Mouse (Mus musculus) lung, postnatal 25 days (tissue): ENCODE measurements around the gene N4bp2l1.

Experiments
- DNase-seq: peaks from one replicate; pipeline ENCODE4 v3.0.0; 2022; ENCODE audit warnings: low spot score

N4bp2l1 gene

DNA sequence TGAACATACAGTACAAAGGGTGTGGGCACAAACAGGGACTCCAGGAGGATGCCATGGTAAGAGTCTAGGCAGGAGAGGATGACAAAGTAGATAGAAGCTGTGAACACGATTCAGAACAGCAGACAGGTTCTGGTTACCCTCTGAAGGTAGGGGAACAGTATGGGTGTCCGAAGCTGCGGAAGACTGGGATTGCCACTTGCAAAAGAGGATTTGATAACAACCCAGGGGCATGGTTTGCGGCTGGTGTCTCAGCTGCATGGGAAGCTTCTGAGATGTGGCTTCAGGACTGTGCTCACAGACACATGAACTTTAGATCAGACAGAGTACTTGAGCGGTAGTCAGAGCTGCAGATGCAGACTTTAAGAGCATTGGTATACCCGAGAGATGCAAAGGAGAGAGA, 32.6 kb downstream of the N4bp2l1 start:
- DNase-seq, result no peak

GRCm38 (mm10) chr5:150561783-150562182, 35.2 kb downstream of the N4bp2l1 start:
- no peak for DNase-seq

- DNase-seq, result no peak
Measured at GRCm38 (mm10) chr5:150561376-150561775, 35.6 kb downstream of the N4bp2l1 start.

GRCm38 (mm10) chr5:150560851-150561250, 36.1 kb downstream of the N4bp2l1 start:
- DNase-seq, result no peak

DNA sequence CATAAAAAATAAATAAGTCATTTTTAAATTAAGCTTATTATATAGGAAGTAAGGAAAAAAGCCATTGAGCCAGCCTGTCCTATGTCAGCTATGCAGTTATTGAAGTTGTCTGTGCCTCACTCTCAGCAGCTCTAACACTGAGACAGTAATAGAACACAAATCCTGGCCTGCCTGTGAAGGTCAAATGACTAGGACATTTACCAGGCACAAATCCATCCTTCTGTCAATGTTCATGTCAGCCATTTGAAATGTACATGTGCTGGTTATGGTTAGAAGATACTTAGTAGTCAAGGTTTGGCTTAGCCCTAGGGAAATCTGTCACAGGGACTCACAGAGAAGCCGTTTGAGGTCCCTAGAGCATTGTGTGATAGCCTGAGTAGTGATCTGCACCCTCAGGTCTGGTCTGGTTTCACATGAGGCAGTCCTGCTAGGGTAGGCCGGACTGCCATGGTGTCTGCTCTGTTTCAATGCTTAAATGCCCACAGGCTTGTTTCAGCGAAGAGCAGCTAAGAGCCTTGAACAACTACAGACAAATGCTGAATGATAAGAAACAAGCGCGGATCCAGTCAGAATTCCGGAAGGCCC, 37.4 kb downstream of the N4bp2l1 start:
- DNase-seq, result no peak

DNA sequence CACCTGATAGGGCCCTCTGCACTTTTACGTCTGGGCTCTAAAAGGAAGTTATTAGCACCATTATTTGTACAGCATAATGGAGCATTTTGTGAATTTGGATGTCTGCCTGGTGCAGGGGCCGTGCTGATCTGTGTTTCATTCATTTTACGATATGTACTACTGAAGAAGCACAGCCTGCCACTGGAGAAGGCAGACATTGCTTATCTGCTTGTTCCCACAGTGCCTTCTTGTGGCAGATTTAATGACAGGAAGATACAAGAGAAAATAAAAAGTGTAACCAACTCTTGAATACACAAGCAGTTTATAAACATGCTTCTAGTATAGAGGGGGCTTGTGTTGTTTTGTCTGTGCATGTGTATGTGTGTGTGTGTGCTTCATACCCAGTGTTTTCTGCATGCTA, 45.4 kb downstream of the N4bp2l1 start:
- no peak for DNase-seq

DNA sequence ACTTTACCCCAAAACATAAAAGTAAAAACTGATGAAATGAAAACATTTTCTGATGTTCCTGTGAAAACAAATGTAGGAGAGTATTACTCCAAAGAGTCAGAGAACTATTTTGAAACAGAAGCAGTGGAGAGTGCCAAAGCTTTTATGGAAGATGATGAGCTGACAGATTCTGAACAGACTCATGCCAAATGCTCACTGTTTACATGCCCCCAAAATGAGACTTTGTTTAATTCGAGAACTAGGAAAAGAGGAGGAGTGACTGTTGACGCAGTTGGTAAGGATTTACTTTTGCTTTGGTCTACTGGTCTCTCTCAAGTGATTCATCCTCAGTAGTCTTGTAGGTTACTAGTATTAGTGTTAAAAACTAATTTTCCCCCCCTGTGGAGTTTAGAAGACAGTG, 53.8 kb downstream of the N4bp2l1 start:
- no peak for DNase-seq

- no peak for DNase-seq
Measured at GRCm38 (mm10) chr5:150541302-150541701, 55.7 kb downstream of the N4bp2l1 start.

DNA sequence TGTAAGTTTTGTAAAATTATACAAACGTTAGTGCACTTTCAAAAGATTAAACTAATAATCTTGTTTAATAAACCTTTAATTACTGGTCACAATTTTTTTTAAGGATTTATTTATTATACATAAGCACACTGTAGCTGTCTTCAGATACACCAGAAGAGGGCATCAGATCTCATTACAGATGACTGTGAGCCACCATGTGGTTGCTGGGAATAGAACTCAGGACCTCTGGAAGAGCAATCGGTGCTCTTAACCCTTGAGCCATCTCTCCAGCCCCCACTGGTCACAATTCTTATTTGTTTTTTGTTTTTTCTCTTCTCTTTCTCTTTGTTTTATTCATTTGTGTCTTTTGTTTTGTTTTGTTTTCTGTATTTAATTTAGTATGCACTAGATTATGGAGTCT, 71.7 kb downstream of the N4bp2l1 start:
- DNase-seq, result no peak

DNA sequence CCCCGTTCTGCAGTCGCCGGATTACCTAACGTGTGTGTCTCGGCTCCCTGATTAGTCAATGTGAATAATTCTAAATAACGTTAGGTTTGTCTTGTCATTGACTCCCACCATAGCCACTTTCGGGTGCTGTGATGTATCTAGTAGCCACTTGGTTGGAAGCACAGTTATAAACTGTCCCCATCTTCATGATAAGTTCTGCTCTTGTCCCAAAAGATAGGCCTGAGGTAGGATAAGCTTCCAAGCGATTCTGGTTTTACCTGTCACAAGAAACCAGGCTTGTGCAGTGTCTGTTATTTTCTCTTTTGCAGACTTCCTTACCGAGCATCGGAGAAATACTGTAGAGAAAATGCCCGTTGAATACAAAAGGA, 74.1 kb downstream of the N4bp2l1 start:
- no peak for DNase-seq

- DNase-seq, result peak; percentile 91
Measured at GRCm38 (mm10) chr5:150521937-150522866, 74.8 kb downstream of the N4bp2l1 start, which contains the start of gene Brca2. Gene Brca2 (plus strand): TSS chr5:150522630.
